Mouse (Mus musculus): ENCODE measurements around the gene Ccdc182. TPM values are rescaled to one million over a fixed set of nuclear protein-coding genes. Genes with fewer than 3 reads are reported as not detected.

The Ccdc182 gene
- polyA plus RNA-seq, 1 experiment from 2014 or later, result 0.23 TPM

DNA sequence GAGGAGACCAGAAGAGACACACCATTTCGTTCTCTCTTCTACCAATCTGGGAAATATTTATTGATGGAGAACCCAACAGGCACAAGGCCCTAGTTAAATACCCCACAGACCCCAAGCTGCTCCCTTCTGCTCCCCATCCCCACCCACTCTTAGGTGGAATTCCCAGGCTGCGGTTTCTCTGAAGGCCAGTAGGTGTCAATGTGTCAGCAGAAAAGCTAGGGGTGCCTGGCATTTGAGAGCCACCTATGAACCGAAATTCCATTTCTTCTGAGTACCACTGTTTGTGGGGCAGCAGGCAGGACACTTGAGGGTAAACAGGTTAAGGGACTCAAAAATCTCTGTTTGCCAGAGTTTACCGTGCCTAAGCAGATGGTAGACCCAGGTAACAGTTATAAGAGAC lies 2.2 kb upstream of the Ccdc182 start:
- Histone ChIP-seq H3K9ac (replicated peaks; ENCODE audit: low read depth, low read length) (no peak overlapping the region), H3K9me3 (ENCODE audit: control insufficient read depth, low read length) (no peaks in the 10 kb centered on the region), H3K36me3 (ENCODE audit: control insufficient read depth, insufficient read depth, low read length) (no peaks in the 10 kb centered on the region), H3K4me2 (ENCODE audit: low read depth, low read length) (no peak overlapping the region), H3K4me1 (ENCODE audit: control insufficient read depth, insufficient read depth, low read length) (peaks cover 33% of the 10 kb centered on the region), H3K27ac (ENCODE audit: low read depth, low read length) (no peak overlapping the region), H3K4me3 (ENCODE audit: low read depth, low read length) (no peak overlapping the region), H3K27me3 (ENCODE audit: control insufficient read depth, insufficient read depth, low read length) (no peaks in the 10 kb centered on the region)
- no peak for ATAC-seq (ENCODE audit: low read depth)
- 34% methylated on average over 4 of the region's 4 CpGs for WGBS

DNA sequence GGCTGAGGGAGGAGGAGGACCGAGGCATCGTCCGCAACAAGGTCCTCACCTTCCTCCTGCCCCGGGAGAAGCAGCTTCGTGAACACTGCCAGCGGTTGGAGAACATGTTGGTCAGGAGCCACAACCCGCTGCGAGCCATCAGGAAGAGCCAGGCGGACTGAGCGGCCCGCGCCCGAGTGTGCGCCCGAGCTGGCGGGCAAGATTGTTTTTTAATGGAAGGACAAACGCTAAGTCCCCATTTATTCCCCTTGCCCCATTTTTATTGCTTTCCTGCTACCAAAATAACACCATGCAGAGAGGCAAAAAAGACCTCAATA lies 494 bp downstream of the Ccdc182 start:
- 15% methylated on average over 17 of the region's 17 CpGs for WGBS
- no peaks in the 10 kb centered on the region for H3K9me3 ChIP-seq (ENCODE audit: control insufficient read depth, low read length)
- H3K4me2 ChIP-seq (ENCODE audit: low read depth, low read length), result peak overlapping the region; percentile 45
- ATAC-seq (ENCODE audit: low read depth), result no peak
- no peaks in the 10 kb centered on the region for H3K27me3 ChIP-seq (ENCODE audit: control insufficient read depth, insufficient read depth, low read length)
- peak overlapping the region; percentile 25 for H3K4me3 ChIP-seq (ENCODE audit: low read depth, low read length)
- peaks cover 26% of the 10 kb centered on the region for H3K4me1 ChIP-seq (ENCODE audit: control insufficient read depth, insufficient read depth, low read length)
- H3K9ac ChIP-seq (replicated peaks; ENCODE audit: low read depth, low read length), result peak overlapping the region; percentile 44; the same call in 1 of the 2 replicates
- H3K27ac ChIP-seq (ENCODE audit: low read depth, low read length), result no peak overlapping the region
- H3K36me3 ChIP-seq (ENCODE audit: control insufficient read depth, insufficient read depth, low read length), result no peaks in the 10 kb centered on the region

DNA sequence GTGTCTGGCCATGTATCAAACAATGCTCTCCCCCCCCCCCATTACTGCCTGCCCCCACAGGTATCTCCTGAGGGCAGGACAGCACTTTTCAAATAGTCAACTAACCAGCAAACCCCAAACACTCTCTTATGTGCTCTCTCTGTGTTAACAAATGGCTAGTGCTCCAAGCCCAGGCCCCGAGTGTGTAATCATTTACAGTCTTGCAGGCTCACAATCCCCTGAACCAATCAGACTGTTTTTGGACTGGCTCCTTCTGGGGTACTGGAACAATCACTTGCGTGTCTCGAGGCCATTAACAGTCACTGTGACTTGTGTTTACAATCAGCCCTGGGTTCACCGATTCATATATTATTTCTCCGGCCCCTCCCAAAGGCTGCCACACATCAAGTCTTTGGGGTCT lies 1.4 kb downstream of the Ccdc182 start:
- 25% methylated on average over 5 of the region's 5 CpGs for WGBS
- Histone ChIP-seq H3K36me3 (ENCODE audit: control insufficient read depth, insufficient read depth, low read length) (no peaks in the 10 kb centered on the region), H3K9ac (replicated peaks; ENCODE audit: low read depth, low read length) (no peak overlapping the region), H3K27me3 (ENCODE audit: control insufficient read depth, insufficient read depth, low read length) (no peaks in the 10 kb centered on the region), H3K9me3 (ENCODE audit: control insufficient read depth, low read length) (no peaks in the 10 kb centered on the region), H3K4me1 (ENCODE audit: control insufficient read depth, insufficient read depth, low read length) (peaks cover 26% of the 10 kb centered on the region), H3K27ac (ENCODE audit: low read depth, low read length) (no peak overlapping the region), H3K4me2 (ENCODE audit: low read depth, low read length) (no peak overlapping the region), H3K4me3 (ENCODE audit: low read depth, low read length) (no peak overlapping the region)
- no peak for ATAC-seq (ENCODE audit: low read depth)

DNA sequence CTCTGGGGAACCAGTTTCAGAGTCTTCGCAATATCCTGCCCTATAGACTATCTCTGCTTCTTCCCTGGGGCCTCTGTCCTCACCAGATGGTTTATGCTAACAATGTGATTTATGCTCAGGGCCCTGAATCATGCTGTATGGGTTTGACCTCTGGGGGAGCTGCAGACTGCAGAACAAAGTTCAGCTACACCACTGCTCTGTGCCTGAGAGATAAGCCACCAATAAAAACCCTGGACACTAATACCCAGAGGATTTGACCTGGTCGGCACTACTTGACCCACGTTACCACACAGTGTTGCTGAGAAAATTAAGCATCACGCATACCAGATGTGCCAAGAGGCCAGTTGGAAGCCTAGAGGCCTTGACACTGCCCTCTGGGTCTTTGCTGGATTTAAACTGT lies 3.7 kb downstream of the Ccdc182 start:
- 32% methylated on average over 4 of the region's 4 CpGs for WGBS
- Histone ChIP-seq H3K4me1 (ENCODE audit: control insufficient read depth, insufficient read depth, low read length) (peaks cover 22% of the 10 kb centered on the region), H3K4me2 (ENCODE audit: low read depth, low read length) (no peak overlapping the region), H3K9ac (replicated peaks; ENCODE audit: low read depth, low read length) (no peak overlapping the region), H3K9me3 (ENCODE audit: control insufficient read depth, low read length) (no peaks in the 10 kb centered on the region), H3K27me3 (ENCODE audit: control insufficient read depth, insufficient read depth, low read length) (no peaks in the 10 kb centered on the region), H3K27ac (ENCODE audit: low read depth, low read length) (no peak overlapping the region), H3K36me3 (ENCODE audit: control insufficient read depth, insufficient read depth, low read length) (no peaks in the 10 kb centered on the region), H3K4me3 (ENCODE audit: low read depth, low read length) (no peak overlapping the region)
- no peak for ATAC-seq (ENCODE audit: low read depth)

DNA sequence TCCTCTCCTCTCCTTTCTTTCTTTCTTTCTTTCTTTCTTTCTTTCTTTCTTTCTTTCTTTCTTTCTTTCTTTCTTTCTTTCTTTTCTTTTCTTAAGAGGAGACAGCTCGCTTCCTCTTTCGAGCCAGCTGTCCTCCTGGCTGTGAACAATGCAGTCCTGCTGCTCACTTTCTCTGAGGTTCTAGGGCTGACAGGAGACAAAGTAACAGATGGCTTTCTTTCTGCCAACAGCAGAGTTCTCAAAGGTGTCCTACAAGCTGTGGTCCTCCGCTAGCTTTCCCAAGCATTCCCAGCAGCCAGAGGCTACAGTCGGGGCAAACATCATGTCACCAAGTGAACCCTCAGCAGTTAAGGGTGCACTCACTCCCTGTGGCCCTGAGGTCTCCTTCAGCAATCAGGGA lies 5.5 kb downstream of the Ccdc182 start:
- ATAC-seq (ENCODE audit: low read depth), result no peak

DNA sequence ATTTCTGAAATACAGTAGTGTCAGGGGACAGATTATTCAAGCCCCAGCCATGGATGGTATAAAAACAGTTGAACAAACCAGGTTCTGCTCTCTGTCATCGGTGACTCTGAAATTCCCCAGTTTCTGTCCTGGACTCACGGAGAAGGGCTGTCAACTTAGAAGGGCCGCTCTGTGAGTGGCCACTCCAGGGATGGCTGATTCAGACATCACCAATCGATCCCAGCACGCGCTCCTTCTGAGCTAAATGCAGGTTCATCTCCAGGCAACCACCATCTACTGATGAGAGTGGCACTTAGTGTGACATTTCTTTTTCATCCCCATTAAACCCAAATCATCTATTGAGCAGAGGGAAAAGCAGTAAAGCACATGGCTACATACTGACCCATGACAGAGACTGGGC lies 7.8 kb downstream of the Ccdc182 start:
- WGBS, result 45% methylated on average over 6 of the region's 6 CpGs
- Histone ChIP-seq H3K4me1 (ENCODE audit: control insufficient read depth, insufficient read depth, low read length) (0 out of 2 replicates have a peak, but pooled peaks cover 6% of the 10 kb centered on the region), H3K36me3 (ENCODE audit: control insufficient read depth, insufficient read depth, low read length) (no peaks in the 10 kb centered on the region), H3K4me3 (ENCODE audit: low read depth, low read length) (no peak overlapping the region), H3K9me3 (ENCODE audit: control insufficient read depth, low read length) (no peaks in the 10 kb centered on the region), H3K27me3 (ENCODE audit: control insufficient read depth, insufficient read depth, low read length) (no peaks in the 10 kb centered on the region), H3K9ac (replicated peaks; ENCODE audit: low read depth, low read length) (no peak overlapping the region), H3K27ac (ENCODE audit: low read depth, low read length) (no peak overlapping the region), H3K4me2 (ENCODE audit: low read depth, low read length) (no peak overlapping the region)
- ATAC-seq (ENCODE audit: low read depth), result no peak

More for the DNA sequence above, 5.5 kb downstream of the Ccdc182 start:
- no peaks in the 10 kb centered on the region for H3K36me3 ChIP-seq (ENCODE audit: control insufficient read depth, insufficient read depth, low read length)
- H3K4me3 ChIP-seq (ENCODE audit: low read depth, low read length), result no peak overlapping the region
- H3K9me3 ChIP-seq (ENCODE audit: control insufficient read depth, low read length), result no peaks in the 10 kb centered on the region
- H3K4me2 ChIP-seq (ENCODE audit: low read depth, low read length), result no peak overlapping the region
- H3K27me3 ChIP-seq (ENCODE audit: control insufficient read depth, insufficient read depth, low read length), result no peaks in the 10 kb centered on the region
- 37% methylated on average over 4 of the region's 4 CpGs for WGBS
- H3K9ac ChIP-seq (replicated peaks; ENCODE audit: low read depth, low read length), result no peak overlapping the region
- H3K4me1 ChIP-seq (ENCODE audit: control insufficient read depth, insufficient read depth, low read length), result peaks cover 18% of the 10 kb centered on the region
- H3K27ac ChIP-seq (ENCODE audit: low read depth, low read length), result no peak overlapping the region

DNA sequence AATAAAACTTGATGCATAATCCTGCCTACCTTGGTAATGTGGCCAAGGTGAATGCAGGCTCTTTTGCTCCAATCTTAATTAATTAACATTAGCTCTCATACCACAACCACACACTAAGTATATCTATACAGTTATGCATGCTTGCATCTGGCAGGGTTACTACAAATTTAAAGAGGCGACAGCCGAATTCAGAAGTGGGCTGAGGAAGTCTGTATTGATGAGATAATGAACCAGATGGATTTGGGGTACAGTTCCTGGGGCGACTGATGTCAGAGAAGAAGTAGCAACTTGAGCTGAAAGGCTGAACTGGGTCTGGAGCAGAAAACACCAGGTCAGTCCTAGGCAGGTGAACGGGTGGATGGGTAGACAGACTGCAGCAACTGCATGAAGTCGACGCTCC lies 11.9 kb downstream of the Ccdc182 start:
- Histone ChIP-seq H3K9me3 (ENCODE audit: control insufficient read depth, low read length) (no peaks in the 10 kb centered on the region), H3K36me3 (ENCODE audit: control insufficient read depth, insufficient read depth, low read length) (no peaks in the 10 kb centered on the region), H3K9ac (replicated peaks; ENCODE audit: low read depth, low read length) (no peak overlapping the region), H3K4me3 (ENCODE audit: low read depth, low read length) (no peak overlapping the region), H3K4me2 (ENCODE audit: low read depth, low read length) (no peak overlapping the region), H3K27me3 (ENCODE audit: control insufficient read depth, insufficient read depth, low read length) (no peaks in the 10 kb centered on the region), H3K4me1 (ENCODE audit: control insufficient read depth, insufficient read depth, low read length) (peaks cover 10% of the 10 kb centered on the region; the same call in 1 of the 2 replicates), H3K27ac (ENCODE audit: low read depth, low read length) (no peak overlapping the region)
- ATAC-seq (ENCODE audit: low read depth), result no peak
- 89% methylated on average over 6 of the region's 6 CpGs for WGBS

DNA sequence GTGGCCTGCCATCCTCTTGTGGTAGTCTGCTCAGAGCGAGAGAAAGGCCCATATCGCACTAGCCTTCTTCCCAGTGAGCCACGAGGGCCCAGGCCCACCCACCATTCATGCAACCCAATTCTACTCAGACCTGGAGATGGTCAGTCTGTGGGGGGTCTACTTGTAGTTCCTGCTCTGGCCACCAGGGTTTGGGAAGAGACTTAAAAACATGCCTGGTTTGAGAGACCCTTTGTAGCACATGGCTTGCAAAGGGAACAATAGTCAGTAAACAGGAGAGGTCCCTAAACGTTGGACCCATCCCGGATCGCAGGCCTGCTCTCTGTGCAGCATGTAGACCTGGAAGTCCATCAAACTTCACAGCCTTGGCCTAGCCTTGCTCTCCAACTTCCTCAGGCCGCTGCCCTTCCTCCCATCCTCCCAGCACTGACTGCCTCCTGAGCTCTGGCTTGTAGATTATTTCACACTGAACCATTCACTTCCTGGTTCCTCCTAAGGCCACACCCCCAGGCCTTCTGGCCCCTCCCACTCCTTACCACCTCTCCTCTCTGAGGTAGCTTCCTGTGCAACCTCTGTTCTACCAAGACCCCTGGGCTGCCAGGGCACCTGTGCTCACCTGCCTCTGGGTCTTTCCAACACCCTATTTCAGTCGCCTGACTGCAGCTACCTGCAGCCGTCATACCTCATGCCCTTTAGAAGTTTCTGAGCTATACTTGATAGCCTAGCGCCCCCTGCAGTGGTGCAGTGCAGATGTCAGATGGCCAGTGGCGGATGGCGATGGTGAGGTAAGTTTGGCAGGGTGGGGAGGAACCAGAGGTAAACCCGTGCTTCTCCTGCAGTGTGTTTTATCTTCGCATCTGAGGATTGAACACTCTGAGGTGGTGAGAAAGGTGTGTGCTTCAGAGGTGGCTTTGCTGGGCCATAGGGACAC lies 14.0 kb downstream of the Ccdc182 start:
- Histone ChIP-seq H3K4me3 (ENCODE audit: low read depth, low read length) (no peak overlapping the region), H3K36me3 (ENCODE audit: control insufficient read depth, insufficient read depth, low read length) (no peaks in the 10 kb centered on the region), H3K27me3 (ENCODE audit: control insufficient read depth, insufficient read depth, low read length) (no peaks in the 10 kb centered on the region), H3K4me2 (ENCODE audit: low read depth, low read length) (no peak overlapping the region), H3K9me3 (ENCODE audit: control insufficient read depth, low read length) (no peaks in the 10 kb centered on the region), H3K9ac (replicated peaks; ENCODE audit: low read depth, low read length) (no peak overlapping the region), H3K27ac (ENCODE audit: low read depth, low read length) (no peak overlapping the region), H3K4me1 (ENCODE audit: control insufficient read depth, insufficient read depth, low read length) (peaks cover 15% of the 10 kb centered on the region; the same call in 1 of the 2 replicates)
- WGBS, result 82% methylated on average over 14 of the region's 14 CpGs
- ATAC-seq (ENCODE audit: low read depth), result no peak

DNA sequence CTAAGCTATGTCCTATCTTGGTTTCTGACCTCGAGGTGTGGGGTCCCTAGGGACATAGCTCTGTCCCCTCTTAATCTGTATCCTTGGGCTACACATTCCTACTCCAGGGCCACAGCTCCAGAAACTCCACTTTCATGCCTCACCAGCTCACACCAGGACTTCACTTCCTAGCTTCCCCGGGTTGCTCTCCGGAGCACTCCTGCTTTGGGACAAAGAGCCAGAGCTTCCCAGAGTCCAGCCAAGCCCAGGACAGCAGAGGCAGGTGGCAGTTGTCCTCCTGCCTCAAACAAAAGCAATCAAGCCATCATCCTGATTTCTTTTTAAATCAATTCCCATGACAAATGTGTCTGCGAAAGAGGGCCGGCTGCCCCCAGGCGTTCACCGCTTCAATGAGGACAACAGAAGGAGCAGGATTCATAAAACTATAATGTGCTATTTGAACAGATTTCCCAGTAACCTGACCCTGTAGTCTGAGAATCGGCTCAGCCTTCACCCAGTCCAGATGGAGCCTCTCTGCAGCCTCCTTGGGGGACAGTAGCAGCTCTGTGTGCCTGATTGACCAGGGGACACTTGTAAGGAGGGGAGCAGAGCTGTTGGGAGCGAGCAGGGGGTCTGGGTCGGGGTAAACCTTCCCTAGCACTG lies 15.3 kb downstream of the Ccdc182 start:
- H3K4me1 ChIP-seq (ENCODE audit: control insufficient read depth, insufficient read depth, low read length), result peaks cover 19% of the 10 kb centered on the region; the same call in 1 of the 2 replicates
- H3K27ac ChIP-seq (ENCODE audit: low read depth, low read length), result peak overlapping the region; percentile 53; the same call in 1 of the 2 replicates
- no peaks in the 10 kb centered on the region for H3K27me3 ChIP-seq (ENCODE audit: control insufficient read depth, insufficient read depth, low read length)
- H3K9me3 ChIP-seq (ENCODE audit: control insufficient read depth, low read length), result no peaks in the 10 kb centered on the region
- WGBS, result 16% methylated on average over 10 of the region's 10 CpGs
- H3K4me3 ChIP-seq (ENCODE audit: low read depth, low read length), result no peak overlapping the region
- H3K9ac ChIP-seq (replicated peaks; ENCODE audit: low read depth, low read length), result no peak overlapping the region
- H3K36me3 ChIP-seq (ENCODE audit: control insufficient read depth, insufficient read depth, low read length), result no peaks in the 10 kb centered on the region
- ATAC-seq (ENCODE audit: low read depth), result peak; percentile 39; the same call in 1 of the 2 replicates
- no peak overlapping the region for H3K4me2 ChIP-seq (ENCODE audit: low read depth, low read length)
